Mouse (Mus musculus) ES-E14 (cell line): ENCODE measurements around the gene Rpp14. TPM values are rescaled to one million over a fixed set of nuclear protein-coding genes. Genes with fewer than 3 reads are reported as not detected.

ENCODE experiments used
- DNase-seq: peaks from one replicate; pipeline ENCODE4 v3.0.0-alpha.2; 2013; ENCODE audit warnings: low read depth, low spot score
- H3K27ac ChIP-seq: 2 replicates; pipeline ENCODE4 v1.5.1; 2012; ENCODE audit warnings: low read depth, mild to moderate bottlenecking, low read length, moderate library complexity, mixed read lengths; ENCODE audit not compliant: poor library complexity, insufficient read depth, severe bottlenecking
- H3K36me3 ChIP-seq: 2 replicates; pipeline ENCODE4 v1.6.1; 2012; ENCODE audit warnings: mild to moderate bottlenecking, low read length, moderate library complexity, mixed read lengths; ENCODE audit not compliant: control insufficient read depth, poor library complexity, insufficient read depth, severe bottlenecking
- H3K4me1 ChIP-seq, 2 experiments: fragments of 150-350 bp in 1 of 2; sonication (generic) in 1 of 2; 2 replicates each; pipeline ENCODE4 v1.6.1; 2012; ENCODE audit warnings: low read length in 2 of 2, mild to moderate bottlenecking in 1 of 2, mixed read lengths in 1 of 2; ENCODE audit not compliant: control insufficient read depth in 2 of 2, insufficient read depth in 2 of 2, poor library complexity in 1 of 2
- H3K4me3 ChIP-seq, 2 experiments: fragments of 150-350 bp in 1 of 2; sonication (generic) in 1 of 2; 2 replicates each; pipeline ENCODE4 v1.5.1; 2012; ENCODE audit warnings: low read length in 2 of 2, low read depth in 1 of 2, mild to moderate bottlenecking in 1 of 2, mixed read lengths in 1 of 2; ENCODE audit not compliant: insufficient read depth in 1 of 2, poor library complexity in 1 of 2, severe bottlenecking in 1 of 2
- H3K9ac ChIP-seq: 2 replicates; pipeline ENCODE4 v1.6.1; 2012; ENCODE audit warnings: low read depth, mild to moderate bottlenecking, low read length, mixed read lengths; ENCODE audit not compliant: poor library complexity, insufficient read depth, severe bottlenecking
- H3K9me3 ChIP-seq: fragments of 150-350 bp; sonication (generic); 2 replicates; pipeline ENCODE4 v1.6.1; 2012; ENCODE audit warnings: low read depth, mild to moderate bottlenecking, low read length; ENCODE audit not compliant: control insufficient read depth, insufficient read depth
- CHD2 ChIP-seq: IDR thresholded peaks from 2 replicates; pipeline ENCODE4 v1.6.1; 2014; ENCODE audit warnings: mild to moderate bottlenecking, low read depth, low read length, inconsistent platforms
- HCFC1 ChIP-seq: IDR thresholded peaks from 2 replicates; pipeline ENCODE4 v1.6.1; 2012; ENCODE audit warnings: low read length, inconsistent platforms, borderline replicate concordance; ENCODE audit not compliant: insufficient read depth
- MAFK ChIP-seq: IDR thresholded peaks from 2 replicates; pipeline ENCODE4 v1.6.1; 2014; ENCODE audit warnings: mild to moderate bottlenecking, low read depth, low read length, inconsistent platforms; ENCODE audit not compliant: insufficient read depth
- ZC3H11A ChIP-seq: IDR thresholded peaks from 2 replicates; pipeline ENCODE4 v1.6.1; 2012; ENCODE audit warnings: low read depth, mild to moderate bottlenecking, inconsistent platforms, low read length, borderline replicate concordance
- ZNF384 ChIP-seq: IDR thresholded peaks from 2 replicates; pipeline ENCODE4 v1.6.1; 2012; ENCODE audit warnings: low read depth, low read length, inconsistent platforms
- in situ Hi-C, 2 experiments: fragments of 600-800 bp; cut with MboI; formaldehyde crosslinking; loops; one replicate each; pipeline ENCODE4 v1.15.1; 2025; ENCODE audit warnings: low sequenced_read_pairs in 2 of 2, inconsistent platforms in 1 of 2; ENCODE audit not compliant: unreplicated experiment in 2 of 2
- total RNA-seq: library from RNA; depleted of rRNA; stranded (reverse); fragments of 300-350 nt; gene quantifications from 2 replicates; pipeline ENCODE4 v1.2.3, GENCODE M21; 2012

The Rpp14 gene
- total RNA-seq, 1 experiment = 28.3 TPM

GRCm38 (mm10) chr14:8062076-8062475 lies 18.1 kb upstream of the Rpp14 start:
- Histone ChIP-seq H3K4me3 (no peak overlapping the region), H3K9ac (no peak overlapping the region; the same call in 1 of the 2 replicates), H3K27ac (peak overlapping the region; percentile 63; the same call in 1 of the 2 replicates), H3K36me3 (no peaks in the 10 kb centered on the region; the same call in 1 of the 2 replicates), H3K4me1 (peaks cover 4 to 14% of the 10 kb centered on the region in 2 experiments; a peak in 3 of 4 replicates), H3K9me3 (no peaks in the 10 kb centered on the region)
- in situ Hi-C loops = no loop called here
- DNase-seq = peak; percentile 40
- TF ChIP-seq ZNF384 = no peak
- no peak for TF ChIP-seq HCFC1
- no peak for TF ChIP-seq MAFK
- TF ChIP-seq CHD2 = 0 out of 2 replicates have a peak, but pooled peaks have one; percentile 12
- no peak for TF ChIP-seq ZC3H11A

- no peaks in the 10 kb centered on the region for H3K9me3 ChIP-seq
- in situ Hi-C loops = no loop called here
- peaks cover 4 to 12% of the 10 kb centered on the region in 2 experiments; a peak in 3 of 4 replicates for H3K4me1 ChIP-seq
- DNase-seq = no peak
- no peak overlapping the region for H3K4me3 ChIP-seq
- no peak for TF ChIP-seq HCFC1
- TF ChIP-seq MAFK = no peak
- TF ChIP-seq ZC3H11A = no peak
- no peak for TF ChIP-seq ZNF384
- no peak for TF ChIP-seq CHD2
- no peak overlapping the region for H3K9ac ChIP-seq
- no peaks in the 10 kb centered on the region; the same call in 1 of the 2 replicates for H3K36me3 ChIP-seq
- H3K27ac ChIP-seq = peak overlapping the region; percentile 63; the same call in 1 of the 2 replicates
These were observed 17.4 kb upstream of the Rpp14 start for GRCm38 (mm10) chr14:8062537-8063301.

GRCm38 (mm10) chr14:8063835-8064785 lies 16.1 kb upstream of the Rpp14 start:
- TF ChIP-seq ZNF384 (no peak), HCFC1 (no peak), ZC3H11A (no peak), CHD2 (no peak), MAFK (no peak)
- H3K4me3 ChIP-seq = no peak overlapping the region

GRCm38 (mm10) chr14:8080718-8081117 lies 551 bp downstream of the Rpp14 start:
- in situ Hi-C loops = loop anchor here in 1 of 2 experiments (25.0 kb wide), 1 partner anchor 257 kb away; no protein-coding TSS in a partner anchor
- peaks cover 9% of the 10 kb centered on the region for H3K36me3 ChIP-seq
- H3K4me1 ChIP-seq = 0 out of 4 replicates have a peak, but pooled peaks cover 1 to 2% of the 10 kb centered on the region in 2 experiments
- peak overlapping the region; percentile 83 for H3K9ac ChIP-seq
- no peak for DNase-seq
- peak overlapping the region; percentile 76 to 94 for H3K4me3 ChIP-seq
- no peaks in the 10 kb centered on the region for H3K9me3 ChIP-seq
- H3K27ac ChIP-seq = peak overlapping the region; percentile 80
- TF ChIP-seq ZNF384 = no peak
- TF ChIP-seq MAFK = no peak
- no peak for TF ChIP-seq CHD2
- no peak for TF ChIP-seq ZC3H11A
- TF ChIP-seq HCFC1 = no peak

More at GRCm38 (mm10) chr14:8063835-8064785, 16.1 kb upstream of the Rpp14 start:
- peaks cover 4 to 12% of the 10 kb centered on the region in 2 experiments; a peak in 3 of 4 replicates for H3K4me1 ChIP-seq
- no peaks in the 10 kb centered on the region; the same call in 1 of the 2 replicates for H3K36me3 ChIP-seq
- no peak overlapping the region for H3K9ac ChIP-seq
- DNase-seq = no peak
- no peaks in the 10 kb centered on the region for H3K9me3 ChIP-seq
- no peak overlapping the region for H3K27ac ChIP-seq
- in situ Hi-C loops = no loop called here
